Mouse (Mus musculus) lung, postnatal 0 days (tissue): ENCODE results near the gene Zmym5. TPM values are rescaled to one million over a fixed set of nuclear protein-coding genes. Genes with fewer than 3 reads are reported as not detected.
A peak's percentile ranks its signal among the peaks of the same experiment; 100 is the strongest.
"Not testable (repeated sequence)": the region's sequence is repeated elsewhere in the genome, so short reads cannot be mapped to it uniquely, and the experiment has no call there.

ENCODE experiments used
- ATAC-seq: fragments of 200-750 bp; cut with Nextera tagmentation; 2 replicates; pipeline ENCODE4 v1.8.0; 2017; ENCODE audit warnings: moderate library complexity
- DNase-seq: peaks from one replicate; pipeline ENCODE4 v3.0.0-alpha.2; 2016; ENCODE audit warnings: low spot score
- H3K27ac ChIP-seq: fragments of 300-500 bp; sonication (generic); 2 replicates; pipeline ENCODE4 v1.5.1; 2014; ENCODE audit warnings: antibody characterized with exemption, mild to moderate bottlenecking, low read length, mixed read lengths
- H3K27me3 ChIP-seq: fragments of 300-500 bp; sonication (generic); replicated peaks from 2 replicates; pipeline ENCODE4 v1.6.1; 2014; ENCODE audit warnings: low read length, mixed read lengths; ENCODE audit not compliant: insufficient read depth
- H3K36me3 ChIP-seq: fragments of 300-500 bp; sonication (generic); 2 replicates; pipeline ENCODE4 v1.6.1; 2014; ENCODE audit warnings: low read length, mixed read lengths; ENCODE audit not compliant: insufficient read depth
- H3K4me1 ChIP-seq: fragments of 300-500 bp; sonication (generic); 2 replicates; pipeline ENCODE4 v1.6.1; 2014; ENCODE audit warnings: antibody characterized with exemption, low read depth, low read length, mixed read lengths; ENCODE audit not compliant: insufficient read depth
- H3K4me2 ChIP-seq: fragments of 300-500 bp; sonication (generic); replicated peaks from 2 replicates; pipeline ENCODE4 v1.6.1; 2014; ENCODE audit warnings: low read depth, mild to moderate bottlenecking, low read length, moderate library complexity, mixed read lengths
- H3K4me3 ChIP-seq: fragments of 300-500 bp; sonication (generic); 2 replicates; pipeline ENCODE4 v1.5.1; 2014; ENCODE audit warnings: low read depth, low read length
- H3K9ac ChIP-seq: fragments of 300-500 bp; sonication (generic); replicated peaks from 2 replicates; pipeline ENCODE4 v1.6.1; 2014; ENCODE audit warnings: low read depth, mild to moderate bottlenecking
- H3K9me3 ChIP-seq: fragments of 300-500 bp; sonication (generic); 2 replicates; pipeline ENCODE4 v1.6.1; 2016; ENCODE audit warnings: low read length, mixed read lengths
- CTCF ChIP-seq: IDR thresholded peaks from 2 replicates; pipeline ENCODE4 v1.5.1; 2016; ENCODE audit warnings: antibody characterized with exemption, mild to moderate bottlenecking
- EP300 ChIP-seq: IDR thresholded peaks from 2 replicates; pipeline ENCODE4 v1.6.1; 2016; ENCODE audit warnings: antibody characterized with exemption, mild to moderate bottlenecking, control low read depth
- WGBS: fragments of 180-500 bp; shearing (Covaris S2); extraction: QIAGEN DNeasy Blood & Tissue Kit; methylation state at CpG from one replicate; pipeline ENCODE4 v1.1.7; 2014; 5-methylcytosine and 5-hydroxymethylcytosine counted together
- polyA plus RNA-seq: library from polyadenylated mRNA; unstranded; fragments of >200 nt; fragmentation: Nextera tagmentation; extraction: Ambion mirVana; gene quantifications from 2 replicates; pipeline ENCODE4 v1.2.1, GENCODE M21; 2015

Gene Zmym5
- polyA plus RNA-seq, 1 experiment from 2014 or later: 25.5 TPM

DNA sequence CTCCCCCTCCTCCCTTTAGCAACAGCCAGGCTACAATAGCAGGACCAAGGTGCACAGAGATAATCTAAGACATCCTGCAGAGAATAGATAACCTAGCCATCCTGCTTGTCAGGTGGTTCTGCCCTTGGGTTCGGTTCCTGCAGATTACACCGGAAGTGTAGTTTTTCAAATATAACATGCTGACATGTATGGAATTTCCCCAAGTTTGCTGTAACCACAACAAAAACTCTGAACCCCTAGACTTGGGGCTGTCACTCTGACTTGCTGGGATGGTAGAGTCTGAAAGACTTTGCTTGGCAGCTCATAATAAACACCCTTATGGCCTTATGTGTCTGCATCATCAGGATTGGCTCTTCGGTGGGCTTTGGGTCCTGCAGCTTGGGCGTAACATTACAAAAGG is 5.0 kb upstream of the Zmym5 start:
- H3K4me3 ChIP-seq: no peak overlapping the region
- H3K27ac ChIP-seq: no peak overlapping the region
- H3K9me3 ChIP-seq: no peaks in the 10 kb centered on the region
- no peak for TF ChIP-seq EP300
- TF ChIP-seq CTCF: no peak
- 88% methylated on average over 4 of the region's 4 CpGs for WGBS
- DNase-seq: no peak
- no peak overlapping the region for H3K4me2 ChIP-seq
- H3K9ac ChIP-seq: no peak overlapping the region
- H3K27me3 ChIP-seq: no peaks in the 10 kb centered on the region
- ATAC-seq: no peak
- H3K4me1 ChIP-seq: peaks cover 3% of the 10 kb centered on the region; the same call in 1 of the 2 replicates
- no peaks in the 10 kb centered on the region for H3K36me3 ChIP-seq

DNA sequence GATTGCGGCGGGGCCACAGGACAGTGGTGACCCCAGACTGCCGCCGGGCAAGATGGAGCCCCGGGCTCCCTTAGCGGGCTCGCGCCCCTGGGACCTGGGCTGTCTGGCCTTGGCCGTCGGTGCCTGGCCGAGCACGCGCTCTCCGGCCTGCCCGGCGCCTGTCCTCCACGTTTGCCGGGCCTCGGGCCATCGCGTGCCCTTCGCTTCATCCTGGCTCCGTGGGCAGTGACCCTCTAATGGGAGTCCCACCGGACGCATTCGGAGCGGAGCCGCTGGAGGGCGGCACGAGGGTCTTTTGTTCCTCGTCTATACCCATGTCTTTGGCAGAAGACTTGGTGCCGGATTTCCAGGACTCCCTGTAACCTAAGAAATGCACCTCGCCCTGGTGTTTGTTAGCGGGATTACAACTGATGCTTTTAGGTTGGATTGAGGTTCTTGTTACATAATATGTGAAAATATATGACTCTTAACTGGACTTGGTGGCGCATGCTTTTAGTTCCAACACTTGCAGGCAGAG is 1.1 kb upstream of the Zmym5 start:
- Histone ChIP-seq H3K4me3 (peak overlapping the region; percentile 50), H3K9ac (peak overlapping the region; percentile 80), H3K4me2 (peak overlapping the region; percentile 65), H3K9me3 (no peaks in the 10 kb centered on the region), H3K36me3 (no peaks in the 10 kb centered on the region), H3K27ac (peak overlapping the region; percentile 94), H3K27me3 (no peaks in the 10 kb centered on the region), H3K4me1 (peaks cover 3% of the 10 kb centered on the region; the same call in 1 of the 2 replicates)
- TF ChIP-seq EP300: no peak
- peak; percentile 78 for TF ChIP-seq CTCF
- under 1% methylated on average over 29 of the region's 35 CpGs for WGBS
- DNase-seq (peak; percentile 94), ATAC-seq (peak; percentile 20)

DNA sequence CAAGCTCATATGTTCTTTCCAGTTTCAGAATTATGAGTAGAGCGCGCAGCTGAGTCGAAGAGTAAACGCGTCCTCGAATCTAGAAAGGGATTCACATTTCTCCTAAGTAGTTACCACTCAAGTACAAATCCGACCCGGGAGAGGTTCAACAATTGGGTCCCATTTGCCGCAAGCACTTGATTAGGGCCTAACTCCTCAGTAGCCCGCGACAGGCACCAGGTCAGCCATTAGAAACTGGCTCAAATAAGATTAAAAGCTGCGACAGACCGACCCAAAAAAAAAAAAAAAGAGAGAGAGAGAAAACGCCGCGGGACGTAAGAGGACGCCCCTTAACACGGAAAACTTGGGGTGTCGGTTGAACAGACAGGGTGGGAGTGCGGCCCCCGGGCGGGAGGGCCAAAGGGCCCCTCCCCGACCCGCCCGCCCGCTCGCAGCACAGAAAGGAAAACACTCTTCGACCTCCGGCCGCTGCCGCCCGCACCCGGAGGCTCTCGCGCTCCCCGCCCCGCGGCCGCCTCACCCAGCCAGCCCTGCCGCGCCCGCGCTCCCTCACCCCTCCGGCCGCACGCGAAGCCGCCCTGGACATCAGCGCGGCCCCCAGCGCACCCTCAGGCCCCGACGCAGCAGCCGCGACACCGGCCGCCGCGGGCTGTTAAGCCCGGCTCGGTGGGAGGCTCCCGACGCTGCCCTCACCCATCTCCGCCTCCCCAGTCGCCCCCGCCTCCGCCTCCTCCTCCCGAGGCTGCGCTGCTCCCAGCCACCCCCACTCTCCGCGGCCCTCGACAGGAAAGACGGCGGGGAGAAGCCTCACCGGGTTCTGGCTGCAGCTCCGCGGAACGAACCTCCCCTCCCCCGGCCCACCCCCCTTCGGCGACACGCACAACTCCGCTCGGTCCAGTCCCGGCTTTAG is 480 bp downstream of the Zmym5 start:
- not testable (repeated sequence) for ATAC-seq, H3K4me1 ChIP-seq, H3K9me3 ChIP-seq, H3K36me3 ChIP-seq, H3K27me3 ChIP-seq
- peak overlapping the region; percentile 63 for H3K4me2 ChIP-seq
- H3K9ac ChIP-seq: peak overlapping the region; percentile 76
- WGBS: under 1% methylated on average over 23 of the region's 86 CpGs
- DNase-seq: peak; percentile 67
- H3K4me3 ChIP-seq: peak overlapping the region; percentile 69
- H3K27ac ChIP-seq: peak overlapping the region; percentile 94

- H3K27me3 ChIP-seq: no peaks in the 10 kb centered on the region
- no peak for TF ChIP-seq EP300
- TF ChIP-seq CTCF: peak; percentile 80
- H3K4me2 ChIP-seq: no peak overlapping the region
- H3K4me1 ChIP-seq: no peaks in the 10 kb centered on the region
- H3K4me3 ChIP-seq: no peak overlapping the region
- H3K36me3 ChIP-seq: peaks cover 31% of the 10 kb centered on the region; the same call in 1 of the 2 replicates
- ATAC-seq: no peak
- H3K9ac ChIP-seq: no peak overlapping the region
- no peaks in the 10 kb centered on the region for H3K9me3 ChIP-seq
- DNase-seq: peak; percentile 73
- no peak overlapping the region for H3K27ac ChIP-seq
- 36% methylated on average over 2 of the region's 2 CpGs for WGBS
Observed at GRCm38 (mm10) chr14:56793243-56793642, 18.3 kb downstream of the Zmym5 start.

GRCm38 (mm10) chr14:56784575-56784974 is 26.9 kb downstream of the Zmym5 start:
- Histone ChIP-seq H3K27ac (no peak overlapping the region), H3K9ac (no peak overlapping the region), H3K4me1 (no peaks in the 10 kb centered on the region), H3K9me3 (no peaks in the 10 kb centered on the region), H3K36me3 (no peaks in the 10 kb centered on the region), H3K4me2 (no peak overlapping the region), H3K27me3 (no peaks in the 10 kb centered on the region), H3K4me3 (no peak overlapping the region)
- DNase-seq: no peak
- 76% methylated on average over 1 of the region's 1 CpGs for WGBS
- ATAC-seq: no peak
- TF ChIP-seq CTCF (no peak), EP300 (no peak)

GRCm38 (mm10) chr14:56778933-56779300 is 32.6 kb downstream of the Zmym5 start:
- Histone ChIP-seq H3K27me3 (no peaks in the 10 kb centered on the region), H3K4me3 (peak overlapping the region; percentile 86), H3K27ac (0 out of 2 replicates have a peak overlapping the region, but pooled peaks have one; percentile 96), H3K9me3 (no peaks in the 10 kb centered on the region), H3K36me3 (no peaks in the 10 kb centered on the region), H3K4me1 (no peaks in the 10 kb centered on the region), H3K9ac (no peak overlapping the region), H3K4me2 (peak overlapping the region; percentile 80)
- 24% methylated on average over 3 of the region's 3 CpGs for WGBS
- no peak for ATAC-seq
- DNase-seq: no peak
- no peak for TF ChIP-seq EP300
- TF ChIP-seq CTCF: no peak
